Comparison of ENCODE assay signal across 34 mouse cellular contexts in genomic region chr16:58604680-58605079, GRCm38 (mm10). TPM values are rescaled to one million over a fixed set of nuclear protein-coding genes. Genes with fewer than 3 reads are reported as not detected.
DNase-seq lines count a peak whose midpoint lies in the region; ATAC-seq and TF ChIP-seq lines count a peak whose summit lies in the region.
"Had no signal": no experiment of that assay in that cellular context is flagged by ENCODE, and none has a peak within 500 bp of the region (broad histone marks: within the 10 kb centered on the region; RNA-seq: fewer than 3 reads in every experiment).

No protein-coding gene starts in this region.

- no peak overlapping the region for H3K9ac ChIP-seq in MEL (ENCODE audit: control insufficient read depth, low read depth, low read length, poor library complexity, severe bottlenecking)
- H3K9ac ChIP-seq in liver, embryonic 14.5 days (replicated peaks) = 0 out of 2 replicates have a peak overlapping the region, but pooled peaks have one; percentile 27
- H3K9ac ChIP-seq: embryonic facial prominence, embryonic 15.5 days; heart, embryonic 13.5 days; hindbrain, embryonic 14.5 days; neural tube, embryonic 12.5 days had no signal

- no peaks in the 10 kb centered on the region for H3K9me3 ChIP-seq in MEL (replicated peaks; ENCODE audit: insufficient read depth, low read length)
- H3K9me3 ChIP-seq in liver, embryonic 14.5 days (ENCODE audit: control insufficient read depth, low read length) = no peaks in the 10 kb centered on the region
- H3K9me3 ChIP-seq: embryonic facial prominence, embryonic 15.5 days; heart, embryonic 13.5 days; megakaryocyte, embryonic 14.5 days; neural tube, embryonic 12.5 days had no signal

- TF ChIP-seq POLR2A in MEL (IDR thresholded peaks at IDR 0.05; ENCODE audit: control insufficient read depth in 1 of 2, insufficient read depth in 1 of 2, low read depth in 1 of 2, low read length in 2 of 2, poor library complexity in 1 of 2) = no peak

- no peak for TF ChIP-seq RAD21 in MEL (IDR thresholded peaks at IDR 0.05; ENCODE audit: low read depth, low read length)

- TF ChIP-seq CTCF in MEL (IDR thresholded peaks at IDR 0.05 in 2 of 3, conservative IDR thresholded peaks at IDR 0.05 in 1 of 3; ENCODE audit: control insufficient read depth in 1 of 3, insufficient read depth in 1 of 3, low read depth in 2 of 3, low read length in 3 of 3, poor library complexity in 1 of 3, severe bottlenecking in 1 of 3) = no peak
- TF ChIP-seq CTCF in liver, embryonic 14.5 days (IDR thresholded peaks at IDR 0.05; ENCODE audit: low read depth) = no peak

- peak overlapping the region; percentile 62 for H3K27ac ChIP-seq in MEL (ENCODE audit: control insufficient read depth, low read depth, low read length)
- peak overlapping the region; percentile 80 for H3K27ac ChIP-seq in liver, embryonic 14.5 days
- H3K27ac ChIP-seq: embryonic facial prominence, embryonic 15.5 days; heart, adult 2 months; heart, embryonic 13.5 days; hindbrain, embryonic 14.5 days; kidney, postnatal 0 days; neural tube, embryonic 12.5 days had no signal

- intact Hi-C loops in heart, postnatal 14 days (cut with DNase I) = no loop called here

- peaks cover 8 to 20% of the 10 kb centered on the region in 2 experiments for H3K4me1 ChIP-seq in MEL (ENCODE audit: control insufficient read depth in 1 of 2, insufficient read depth in 2 of 2, low read length in 2 of 2)
- H3K4me1 ChIP-seq in liver, embryonic 14.5 days (replicated peaks; ENCODE audit: control insufficient read depth in 2 of 2, insufficient read depth in 2 of 2, low read length in 1 of 2) = peaks cover 22 to 30% of the 10 kb centered on the region in 2 experiments
- H3K4me1 ChIP-seq: embryonic facial prominence, embryonic 15.5 days; neural tube, embryonic 12.5 days had no signal

- H3K36me3 ChIP-seq in MEL (ENCODE audit: control insufficient read depth in 1 of 2, insufficient read depth in 2 of 2, low read length in 2 of 2) = peaks cover 0 to 29% of the 10 kb centered on the region in 2 experiments; a peak in 2 of 4 replicates
- H3K36me3 ChIP-seq in liver, embryonic 14.5 days (replicated peaks; ENCODE audit: control insufficient read depth, insufficient read depth, low read depth) = no peaks in the 10 kb centered on the region
- H3K36me3 ChIP-seq: embryonic facial prominence, embryonic 15.5 days; heart, embryonic 13.5 days; neural tube, embryonic 12.5 days had no signal

- peak; percentile 74 for ATAC-seq in erythroblast, adult 5-6 weeks (replicated peaks; ENCODE audit: low FRiP score, poor library complexity, severe bottlenecking)
- ATAC-seq in liver, embryonic 14.5 days (ENCODE audit: insufficient read depth) = peak; percentile 91
- peak; percentile 95 for ATAC-seq in megakaryocyte-erythroid progenitor cell, adult 5-6 weeks (replicated peaks; ENCODE audit: low FRiP score, low TSS enrichment, poor library complexity, severe bottlenecking)
- ATAC-seq: inflammation-experienced regulatory T-cells, adult 6 months had no signal

- no peaks in the 10 kb centered on the region for H3K27me3 ChIP-seq in MEL (ENCODE audit: control insufficient read depth in 1 of 2, insufficient read depth in 2 of 2, low read length in 2 of 2)
- no peaks in the 10 kb centered on the region for H3K27me3 ChIP-seq in liver, embryonic 14.5 days (ENCODE audit: control insufficient read depth, insufficient read depth, low read length)
- H3K27me3 ChIP-seq: CH12.LX; embryonic facial prominence, embryonic 15.5 days; heart, embryonic 13.5 days; megakaryocyte, embryonic 14.5 days; neural tube, embryonic 12.5 days had no signal

- DNase-seq in MEL (ENCODE audit: low read depth, low spot score) = peak; percentile 91
- DNase-seq in liver, embryonic 14.5 days (ENCODE audit: low read depth in 3 of 3, low spot score in 3 of 3) = peak; percentile 60 to 68 (median 60)
- no peak for DNase-seq in heart, adult 11 months
- DNase-seq in kidney, adult 8-10 months = no peak
- no peak for DNase-seq in heart, postnatal 14 days
- DNase-seq: adrenal gland, postnatal 14 days; B cell, adult 2 months; cerebellum, adult 9-10 months; gastrocnemius, postnatal 25 days; heart, adult 2 months; kidney, adult 18-20 months; lung, adult 18-20 months; lung, postnatal 10 days; midbrain, embryonic 14.5 days; retina, postnatal 1 day; thymus, adult 18-20 months; thymus, postnatal 4 days had no signal

- no peaks in the 10 kb centered on the region for H3K79me2 ChIP-seq in MEL (ENCODE audit: control insufficient read depth, insufficient read depth, low read length, poor library complexity)

- H3K4me3 ChIP-seq in MEL (ENCODE audit: control insufficient read depth in 1 of 2, insufficient read depth in 1 of 2, low read depth in 2 of 2, low read length in 2 of 2) = no peak overlapping the region
- H3K4me3 ChIP-seq in liver, embryonic 14.5 days (ENCODE audit: insufficient read depth in 1 of 2, low read depth in 2 of 2, low read length in 2 of 2) = no peak overlapping the region
- H3K4me3 ChIP-seq: embryonic facial prominence, embryonic 15.5 days; heart, adult 2 months; heart, embryonic 13.5 days; megakaryocyte, embryonic 14.5 days; neural tube, embryonic 12.5 days had no signal

- TF ChIP-seq EP300 in MEL (IDR thresholded peaks at IDR 0.05; ENCODE audit: low read depth in 1 of 2, low read length in 2 of 2) = peak; percentile 91 to 94
- TF ChIP-seq EP300 in liver, embryonic 14.5 days (IDR thresholded peaks at IDR 0.05; ENCODE audit: low read depth) = peak; percentile 80

- H3K4me2 ChIP-seq in liver, embryonic 14.5 days (ENCODE audit: low read depth) = peak overlapping the region; percentile 48
- H3K4me2 ChIP-seq: embryonic facial prominence, embryonic 15.5 days; heart, embryonic 13.5 days; hindbrain, embryonic 14.5 days; neural tube, embryonic 12.5 days had no signal

TF ChIP-seq in MEL, 35 proteins besides CTCF, POLR2A, EP300 and RAD21 (continues in another document):
- TF ChIP-seq MYC (IDR thresholded peaks at IDR 0.05; ENCODE audit: low read depth, low read length) (no peak), USF1 (IDR thresholded peaks at IDR 0.05; ENCODE audit: low read depth, low read length) (no peak), TAL1 (IDR thresholded peaks at IDR 0.05; ENCODE audit: low read length) (peak; percentile 88), MYB (IDR thresholded peaks at IDR 0.05; ENCODE audit: low read depth, low read length) (no peak), POLR2AphosphoS2 (IDR thresholded peaks at IDR 0.05; ENCODE audit: low read length) (no peak), MEF2A (IDR thresholded peaks at IDR 0.05; ENCODE audit: extremely low read depth, insufficient replicate concordance, low read depth, low read length, poor library complexity, severe bottlenecking) (peak; percentile 74; the same call in 1 of the 2 replicates), HCFC1 (IDR thresholded peaks at IDR 0.05; ENCODE audit: low read depth, low read length) (peak; percentile 42; the same call in 1 of the 2 replicates), ELF1 (IDR thresholded peaks at IDR 0.05; ENCODE audit: low read depth, low read length) (no peak), POLR2AphosphoS5 (IDR thresholded peaks at IDR 0.05; ENCODE audit: borderline replicate concordance, low read depth, low read length) (no peak), ETS1 (IDR thresholded peaks at IDR 0.05; ENCODE audit: low read depth, low read length) (peak; percentile 96), ZMIZ1 (IDR thresholded peaks at IDR 0.05; ENCODE audit: low read depth, low read length) (no peak; the same call in 1 of the 2 replicates), MAZ (IDR thresholded peaks at IDR 0.05; ENCODE audit: low read depth, low read length) (no peak), KAT2A (conservative IDR thresholded peaks at IDR 0.05; ENCODE audit: low read depth, low read length) (no peak), TCF12 (IDR thresholded peaks at IDR 0.05; ENCODE audit: low read depth, low read length) (peak; percentile 91), JUND (IDR thresholded peaks at IDR 0.05; ENCODE audit: low read depth, low read length) (no peak), ZNF384 (IDR thresholded peaks at IDR 0.05; ENCODE audit: low read depth, low read length) (no peak), UBTF (IDR thresholded peaks at IDR 0.05; ENCODE audit: borderline replicate concordance, insufficient read depth, low read depth, low read length) (no peak), MXI1 (IDR thresholded peaks at IDR 0.05; ENCODE audit: low read depth, low read length) (no peak), MAX (IDR thresholded peaks at IDR 0.05; ENCODE audit: low read length) (no peak), RCOR1 (IDR thresholded peaks at IDR 0.05; ENCODE audit: low read depth, low read length) (peak; percentile 79), E2F4 (IDR thresholded peaks at IDR 0.05; ENCODE audit: borderline replicate concordance, low read depth, low read length) (no peak), SMC3 (IDR thresholded peaks at IDR 0.05; ENCODE audit: low read depth, low read length) (no peak), BHLHE40 (IDR thresholded peaks at IDR 0.05; ENCODE audit: borderline replicate concordance, low read depth, low read length) (peak; percentile 65; the same call in 1 of the 2 replicates)

RNA-seq across cellular contexts. Expression of gene Gm813, which starts 12.1 kb away (rescaled TPM):
- not detected in 2 replicates for total RNA-seq in MEL (2012; rRNA removed)
- polyA plus RNA-seq in MEL (2012; ENCODE audit: insufficient read depth in 1 of 2, insufficient read length in 2 of 2, low read depth in 1 of 2, low replicate concordance in 2 of 2, missing spikeins in 1 of 2) = not detected
- not detected in 2 replicates for total RNA-seq in erythroblast, adult 5-6 weeks (2015; ENCODE audit: low replicate concordance)
- not detected in 2 replicates for total RNA-seq in erythroblast, adult 5-6 weeks (2017; ENCODE audit: low replicate concordance)
- not detected in 2 replicates for polyA plus RNA-seq in liver, embryonic 14.5 days (2012; rRNA removed)
- polyA plus RNA-seq in liver, embryonic 14.5 days (2014; fragmentation: Nextera tagmentation; extraction: Ambion mirVana) = not detected in 2 replicates
- not detected in 2 replicates for total RNA-seq in megakaryocyte-erythroid progenitor cell, adult 5-6 weeks (2014; fragmentation: Nextera tagmentation)
- total RNA-seq in megakaryocyte-erythroid progenitor cell, adult 5-6 weeks (2017) = not detected in 2 replicates
- not detected for total RNA-seq in heart, postnatal 14 days (2021)
- total RNA-seq: adrenal gland, postnatal 14 days; CH12.LX; gastrocnemius, postnatal 25 days; heart, adult 2 months; heart, postnatal 25 days; layer of hippocampus, adult 18-20 months; layer of hippocampus, postnatal 25 days; left cerebral cortex, postnatal 10 days had no signal
- polyA plus RNA-seq: embryonic facial prominence, embryonic 15.5 days; forebrain, embryonic 11.5 days; heart, adult 2 months; heart, embryonic 13.5 days; hindbrain, embryonic 14.5 days; inflammation-experienced regulatory T-cells, adult 6 months; kidney, postnatal 0 days; limb, embryonic 11.5 days; midbrain, embryonic 14.5 days; neural tube, embryonic 12.5 days; stomach, embryonic 14.5 days had no signal

RNA-seq across cellular contexts. Expression of gene E330017A01Rik, which starts 33.9 kb away (rescaled TPM):
- 4.3 and 7.5 TPM in 2 replicates for total RNA-seq in MEL (2012; rRNA removed)
- 1 to 10 TPM in 1 of 2 experiments, not detected in 1; 8.2 TPM for polyA plus RNA-seq in MEL (2012; ENCODE audit: insufficient read depth in 1 of 2, insufficient read length in 2 of 2, low read depth in 1 of 2, low replicate concordance in 2 of 2, missing spikeins in 1 of 2)
- not detected in 2 replicates for total RNA-seq in erythroblast, adult 5-6 weeks (2015; ENCODE audit: low replicate concordance)
- not detected in 2 replicates for total RNA-seq in erythroblast, adult 5-6 weeks (2017; ENCODE audit: low replicate concordance)
- not detected in 2 replicates for polyA plus RNA-seq in liver, embryonic 14.5 days (2012; rRNA removed)
- polyA plus RNA-seq in liver, embryonic 14.5 days (2014; fragmentation: Nextera tagmentation; extraction: Ambion mirVana) = not detected in 2 replicates
- total RNA-seq in megakaryocyte-erythroid progenitor cell, adult 5-6 weeks (2014; fragmentation: Nextera tagmentation) = not detected in 2 replicates
- not detected in 2 replicates for total RNA-seq in megakaryocyte-erythroid progenitor cell, adult 5-6 weeks (2017)
- not detected for total RNA-seq in heart, postnatal 14 days (2021)
- total RNA-seq: adrenal gland, postnatal 14 days; gastrocnemius, postnatal 25 days; heart, adult 2 months; heart, postnatal 25 days; layer of hippocampus, adult 18-20 months; layer of hippocampus, postnatal 25 days; left cerebral cortex, postnatal 10 days had no signal
- polyA plus RNA-seq: embryonic facial prominence, embryonic 15.5 days; forebrain, embryonic 11.5 days; heart, adult 2 months; heart, embryonic 13.5 days; hindbrain, embryonic 14.5 days; inflammation-experienced regulatory T-cells, adult 6 months; kidney, postnatal 0 days; limb, embryonic 11.5 days; midbrain, embryonic 14.5 days; stomach, embryonic 14.5 days had no signal

Comparison
In these comparisons a context has a peak if more than half of its experiments do, and no peak if none do; other contexts are left out.
1. DNase-seq: peak in MEL (single experiment) and liver, embryonic 14.5 days (3 of 3); none in heart, adult 11 months (single experiment), kidney, adult 8-10 months (0 of 2) and heart, postnatal 14 days (0 of 2).
2. Peak in every context shown above with its lines, with median percentiles within 50 percentile points of each other: ATAC-seq.